ENCODE assay signal across 26 mouse cellular contexts in genomic region chr17:82367876-82368275, GRCm38 (mm10).
"Had no signal": no experiment of that assay in that cellular context is flagged by ENCODE, and none has a peak within 500 bp of the region (broad histone marks: within the 10 kb centered on the region; RNA-seq: fewer than 3 reads in every experiment).

No protein-coding gene starts in this region.

- H3K36me3 ChIP-seq: embryonic facial prominence, embryonic 10.5 days; embryonic facial prominence, embryonic 12.5 days; embryonic facial prominence, embryonic 13.5 days; embryonic facial prominence, embryonic 15.5 days; forebrain, embryonic 10.5 days; forebrain, embryonic 12.5 days; forebrain, embryonic 15.5 days; heart, embryonic 10.5 days had no signal

- H3K9me3 ChIP-seq: embryonic facial prominence, embryonic 10.5 days; embryonic facial prominence, embryonic 12.5 days; embryonic facial prominence, embryonic 13.5 days; embryonic facial prominence, embryonic 15.5 days; forebrain, embryonic 10.5 days; forebrain, embryonic 12.5 days; forebrain, embryonic 13.5 days; forebrain, embryonic 15.5 days; heart, embryonic 10.5 days had no signal

- H3K4me1 ChIP-seq: embryonic facial prominence, embryonic 10.5 days; embryonic facial prominence, embryonic 12.5 days; embryonic facial prominence, embryonic 13.5 days; embryonic facial prominence, embryonic 15.5 days; forebrain, embryonic 10.5 days; forebrain, embryonic 12.5 days; forebrain, embryonic 13.5 days; forebrain, embryonic 15.5 days; heart, embryonic 10.5 days had no signal

- DNase-seq: cerebellum, postnatal 10 days; cerebellum, postnatal 14 days; cerebellum, postnatal 25 days; cerebellum, postnatal 36 days; embryo, embryonic 11 days; forebrain, postnatal 0 days; gastrocnemius, adult 2 months; gastrocnemius, postnatal 10 days; gastrocnemius, postnatal 14 days; gastrocnemius, postnatal 25 days; gastrocnemius, postnatal 36 days; heart, adult 11 months; heart, adult 18-20 months; heart, adult 2 months had no signal

- H3K27ac ChIP-seq: embryonic facial prominence, embryonic 10.5 days; embryonic facial prominence, embryonic 12.5 days; embryonic facial prominence, embryonic 13.5 days; embryonic facial prominence, embryonic 15.5 days; forebrain, embryonic 10.5 days; forebrain, embryonic 12.5 days; forebrain, embryonic 13.5 days; forebrain, embryonic 15.5 days; gastrocnemius, adult 2 months; heart, adult 2 months; heart, embryonic 10.5 days had no signal

- ATAC-seq: forebrain, embryonic 13.5 days; forebrain, embryonic 14.5 days; forebrain, embryonic 15.5 days; forebrain, embryonic 16.5 days; forebrain, postnatal 0 days had no signal

- H3K27me3 ChIP-seq: embryonic facial prominence, embryonic 12.5 days; embryonic facial prominence, embryonic 13.5 days; embryonic facial prominence, embryonic 15.5 days; forebrain, embryonic 12.5 days; forebrain, embryonic 13.5 days; forebrain, embryonic 15.5 days had no signal

- H3K4me3 ChIP-seq: embryonic facial prominence, embryonic 10.5 days; embryonic facial prominence, embryonic 12.5 days; embryonic facial prominence, embryonic 13.5 days; embryonic facial prominence, embryonic 15.5 days; erythroblast, embryonic 14.5 days; forebrain, embryonic 10.5 days; forebrain, embryonic 12.5 days; forebrain, embryonic 13.5 days; forebrain, embryonic 15.5 days; gastrocnemius, adult 2 months; heart, adult 2 months; heart, embryonic 10.5 days had no signal
